Mouse (Mus musculus) neural tube, embryonic 13.5 days (tissue): ENCODE measurements around the gene Slc30a5. TPM values are rescaled to one million over a fixed set of nuclear protein-coding genes. Genes with fewer than 3 reads are reported as not detected.
"Not testable (repeated sequence)": the region's sequence is repeated elsewhere in the genome, so short reads cannot be mapped to it uniquely, and the experiment has no call there.

Experiments
- ATAC-seq: fragments of 200-750 bp; cut with Nextera tagmentation; 2 replicates; pipeline ENCODE4 v1.8.0; 2017; ENCODE audit warnings: low read depth, mild to moderate bottlenecking, moderate TSS enrichment, moderate library complexity
- H3K27ac ChIP-seq: fragments of 300-500 bp; sonication (generic); replicated peaks from 2 replicates; pipeline ENCODE4 v1.5.1; 2015; ENCODE audit warnings: moderate library complexity, mild to moderate bottlenecking, inconsistent platforms
- H3K27me3 ChIP-seq: fragments of 300-500 bp; sonication (generic); 2 replicates; pipeline ENCODE4 v1.6.1; 2015; ENCODE audit warnings: mild to moderate bottlenecking, inconsistent platforms
- H3K36me3 ChIP-seq: fragments of 300-500 bp; sonication (generic); 2 replicates; pipeline ENCODE4 v1.6.1; 2015; ENCODE audit warnings: mild to moderate bottlenecking, inconsistent platforms
- H3K4me1 ChIP-seq: fragments of 300-500 bp; sonication (generic); replicated peaks from 2 replicates; pipeline ENCODE4 v1.6.1; 2015; ENCODE audit warnings: inconsistent platforms
- H3K4me2 ChIP-seq: fragments of 300-500 bp; sonication (generic); 2 replicates; pipeline ENCODE4 v1.6.1; 2015; ENCODE audit warnings: inconsistent platforms, mild to moderate bottlenecking, moderate library complexity
- H3K4me3 ChIP-seq: fragments of 300-500 bp; sonication (generic); 2 replicates; pipeline ENCODE4 v1.5.1; 2015; ENCODE audit warnings: mild to moderate bottlenecking, inconsistent platforms
- H3K9ac ChIP-seq: fragments of 300-500 bp; sonication (generic); 2 replicates; pipeline ENCODE4 v1.6.1; 2015; ENCODE audit warnings: moderate library complexity, mild to moderate bottlenecking, inconsistent platforms
- H3K9me3 ChIP-seq: fragments of 300-500 bp; sonication (generic); 2 replicates; pipeline ENCODE4 v1.6.1; 2016; ENCODE audit warnings: inconsistent platforms
- WGBS: fragments of 180-500 bp; shearing (Covaris S2); methylation state at CpG from one replicate; pipeline ENCODE4 v1.1.7; 2015; 5-methylcytosine and 5-hydroxymethylcytosine counted together
- polyA plus RNA-seq: library from polyadenylated mRNA; unstranded; fragments of >200 nt; fragmentation: Nextera tagmentation; extraction: Ambion mirVana; gene quantifications from 2 replicates; pipeline ENCODE4 v1.2.1, GENCODE M21; 2015

Slc30a5 gene
- polyA plus RNA-seq, 1 experiment from 2014 or later: 35.0 TPM

DNA sequence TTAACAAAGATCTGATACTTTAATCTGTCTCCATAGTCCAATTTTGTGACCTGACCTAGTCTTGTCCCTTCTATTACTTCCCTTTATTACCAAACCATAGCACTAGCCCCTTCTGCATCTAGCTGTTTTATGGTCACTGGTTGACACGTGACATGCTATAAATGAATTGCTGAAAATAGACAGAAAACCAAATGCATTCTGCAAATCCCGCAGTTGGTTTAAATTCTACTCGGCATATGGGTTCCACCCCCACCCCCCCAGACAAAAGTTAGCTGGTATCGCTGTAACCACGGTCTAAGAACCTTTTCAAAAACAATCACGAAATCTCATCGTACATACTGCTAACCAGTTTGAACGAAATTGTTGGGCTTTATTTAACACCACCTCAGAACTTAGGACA is 1.0 kb downstream of the Slc30a5 start:
- H3K4me1 ChIP-seq: peaks cover 21% of the 10 kb centered on the region
- peak overlapping the region; percentile 79 for H3K4me2 ChIP-seq
- peak overlapping the region; percentile 93 for H3K27ac ChIP-seq
- H3K36me3 ChIP-seq: peaks cover 6% of the 10 kb centered on the region
- 4% methylated on average over 8 of the region's 8 CpGs for WGBS
- no peaks in the 10 kb centered on the region for H3K9me3 ChIP-seq
- ATAC-seq: no peak
- peak overlapping the region; percentile 96 for H3K4me3 ChIP-seq
- peak overlapping the region; percentile 93 for H3K9ac ChIP-seq
- H3K27me3 ChIP-seq: no peaks in the 10 kb centered on the region

DNA sequence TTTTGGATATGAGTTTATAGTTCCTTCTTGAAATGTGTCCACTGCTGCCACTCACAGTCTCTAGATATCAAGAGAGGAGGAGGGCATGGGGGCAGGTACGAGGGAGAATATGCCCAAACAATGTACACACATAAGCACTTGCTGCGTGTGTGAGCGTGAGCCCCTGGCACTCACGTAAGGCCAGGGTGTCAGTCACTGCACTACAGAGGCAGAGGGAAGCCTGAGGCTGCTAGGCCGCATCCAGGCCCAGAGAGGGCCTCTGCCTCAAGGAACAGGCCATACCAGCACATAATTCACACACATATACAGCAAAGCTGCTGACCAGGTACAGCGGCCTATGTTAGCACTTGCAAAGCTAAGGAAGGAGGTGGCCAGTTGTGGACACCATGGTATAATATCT is 2.1 kb downstream of the Slc30a5 start:
- Histone ChIP-seq H3K4me1 (peaks cover 21% of the 10 kb centered on the region), H3K27ac (no peak overlapping the region), H3K9ac (peak overlapping the region; percentile 32; the same call in 1 of the 2 replicates), H3K9me3 (no peaks in the 10 kb centered on the region), H3K4me2 (peak overlapping the region; percentile 79), H3K27me3 (no peaks in the 10 kb centered on the region), H3K4me3 (no peak overlapping the region), H3K36me3 (peaks cover 12% of the 10 kb centered on the region)
- no peak for ATAC-seq
- 85% methylated on average over 6 of the region's 6 CpGs for WGBS

DNA sequence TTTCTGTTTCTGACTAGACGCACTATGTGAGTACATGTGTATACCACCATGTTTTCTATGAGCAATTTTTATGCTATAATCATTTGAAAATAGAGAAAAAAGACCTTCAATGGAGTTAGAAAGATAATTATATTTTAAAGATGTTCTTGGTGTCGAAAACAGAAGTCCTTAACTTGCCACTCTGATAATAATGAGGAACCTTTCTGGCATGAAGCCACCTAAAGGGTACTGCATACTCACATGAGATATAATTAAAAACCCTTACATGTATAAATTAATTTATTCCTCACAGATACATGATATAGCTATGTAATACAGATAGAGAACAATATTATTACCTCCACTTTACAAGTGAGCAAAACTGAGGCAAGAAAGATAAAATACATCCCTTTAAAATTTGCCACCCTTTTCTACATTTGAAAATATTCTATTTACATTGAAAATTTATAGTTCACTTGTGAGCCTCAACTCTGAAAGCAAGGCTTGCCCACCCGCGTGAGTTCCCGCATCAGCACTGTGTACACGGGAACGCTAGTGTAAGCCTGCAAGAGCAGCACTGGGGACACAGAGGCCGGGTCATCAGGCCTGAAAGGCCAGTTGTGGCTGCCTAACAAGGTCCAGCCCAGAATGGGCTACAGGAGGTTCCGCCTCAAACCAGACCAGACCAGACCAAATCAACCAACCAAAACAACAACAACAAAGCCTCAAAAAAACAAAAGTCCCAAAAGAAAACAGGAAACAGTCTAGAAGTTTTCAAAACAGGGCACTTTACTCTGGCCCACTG is 7.4 kb downstream of the Slc30a5 start:
- Histone ChIP-seq H3K27ac (no peak overlapping the region), H3K9me3 (no peaks in the 10 kb centered on the region), H3K27me3 (no peaks in the 10 kb centered on the region), H3K4me2 (no peak overlapping the region), H3K4me3 (no peak overlapping the region), H3K9ac (no peak overlapping the region), H3K4me1 (peaks cover 4% of the 10 kb centered on the region), H3K36me3 (peaks cover 55% of the 10 kb centered on the region)
- WGBS: 92% methylated on average over 9 of the region's 9 CpGs
- no peak for ATAC-seq

DNA sequence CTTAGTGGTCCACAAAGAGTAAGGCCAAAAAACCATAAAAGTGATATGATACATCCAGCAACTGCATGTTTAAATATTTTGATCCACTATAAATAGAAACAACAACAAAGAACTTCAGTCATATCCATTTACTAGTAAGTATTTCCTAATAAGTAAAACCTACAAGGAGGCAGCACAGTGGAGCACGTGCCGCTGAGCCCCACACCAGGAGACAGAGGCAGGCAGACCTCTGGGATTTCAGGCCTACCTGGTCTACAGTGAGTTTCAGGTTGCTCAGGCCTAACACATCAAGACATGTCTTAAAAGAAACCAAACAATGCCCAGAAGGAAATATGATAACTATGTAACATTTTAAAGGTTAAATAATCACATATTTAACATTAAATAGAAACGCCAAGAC is 8.3 kb downstream of the Slc30a5 start:
- Histone ChIP-seq H3K4me2 (no peak overlapping the region), H3K9me3 (no peaks in the 10 kb centered on the region), H3K4me1 (no peaks in the 10 kb centered on the region), H3K9ac (no peak overlapping the region), H3K27me3 (no peaks in the 10 kb centered on the region), H3K36me3 (peaks cover 62% of the 10 kb centered on the region), H3K27ac (no peak overlapping the region), H3K4me3 (no peak overlapping the region)
- ATAC-seq: no peak
- WGBS: 95% methylated on average over 3 of the region's 3 CpGs

DNA sequence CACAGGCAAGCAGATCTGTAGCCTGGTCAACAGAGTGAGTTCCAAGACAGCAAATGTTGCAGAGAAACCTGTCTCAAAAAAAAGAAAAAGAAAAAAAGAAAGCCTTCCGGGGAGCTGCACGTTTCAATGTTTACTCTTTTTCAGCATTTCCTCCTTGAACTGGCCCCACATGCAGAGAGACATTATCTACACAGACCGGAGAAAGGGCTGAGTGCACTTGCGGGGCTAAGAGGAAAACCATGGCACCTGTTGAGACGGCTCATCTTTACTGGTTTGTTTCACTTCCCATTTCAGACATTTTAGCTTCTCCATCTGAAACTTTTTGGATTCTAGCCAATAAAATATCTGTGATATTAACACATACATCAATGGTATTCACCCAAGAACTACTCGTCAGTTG is 8.9 kb downstream of the Slc30a5 start:
- peaks cover 67% of the 10 kb centered on the region for H3K36me3 ChIP-seq
- no peaks in the 10 kb centered on the region for H3K27me3 ChIP-seq
- H3K4me1 ChIP-seq: no peaks in the 10 kb centered on the region
- H3K27ac ChIP-seq: no peak overlapping the region
- no peak overlapping the region for H3K4me3 ChIP-seq
- no peaks in the 10 kb centered on the region for H3K9me3 ChIP-seq
- H3K4me2 ChIP-seq: no peak overlapping the region
- no peak overlapping the region for H3K9ac ChIP-seq
- WGBS: 94% methylated on average over 6 of the region's 6 CpGs
- ATAC-seq: no peak

DNA sequence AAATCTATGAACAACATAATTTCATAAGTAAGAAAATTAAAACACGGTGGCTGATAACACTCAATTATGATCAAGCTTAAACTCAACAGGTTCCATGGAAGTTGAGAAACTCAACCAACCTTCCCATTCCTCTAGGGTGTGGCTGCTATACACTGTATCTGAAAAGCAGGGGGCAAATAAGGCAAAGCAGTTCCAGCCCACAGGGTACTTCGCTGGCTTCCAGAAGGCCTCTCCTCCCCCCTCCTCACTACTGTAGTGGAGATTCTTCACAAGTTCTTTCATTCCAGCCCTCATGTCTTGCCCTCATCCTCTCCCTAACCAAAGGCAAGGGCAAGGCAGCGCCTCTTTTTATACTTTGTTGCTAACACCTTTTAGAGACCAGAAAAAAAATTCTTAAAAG is 9.4 kb downstream of the Slc30a5 start:
- no peak overlapping the region for H3K9ac ChIP-seq
- no peaks in the 10 kb centered on the region for H3K27me3 ChIP-seq
- no peak overlapping the region for H3K27ac ChIP-seq
- H3K4me1 ChIP-seq: no peaks in the 10 kb centered on the region
- H3K4me3 ChIP-seq: no peak overlapping the region
- no peaks in the 10 kb centered on the region for H3K9me3 ChIP-seq
- peaks cover 71% of the 10 kb centered on the region for H3K36me3 ChIP-seq
- H3K4me2 ChIP-seq: no peak overlapping the region
- 93% methylated on average over 3 of the region's 3 CpGs for WGBS
- ATAC-seq: no peak

DNA sequence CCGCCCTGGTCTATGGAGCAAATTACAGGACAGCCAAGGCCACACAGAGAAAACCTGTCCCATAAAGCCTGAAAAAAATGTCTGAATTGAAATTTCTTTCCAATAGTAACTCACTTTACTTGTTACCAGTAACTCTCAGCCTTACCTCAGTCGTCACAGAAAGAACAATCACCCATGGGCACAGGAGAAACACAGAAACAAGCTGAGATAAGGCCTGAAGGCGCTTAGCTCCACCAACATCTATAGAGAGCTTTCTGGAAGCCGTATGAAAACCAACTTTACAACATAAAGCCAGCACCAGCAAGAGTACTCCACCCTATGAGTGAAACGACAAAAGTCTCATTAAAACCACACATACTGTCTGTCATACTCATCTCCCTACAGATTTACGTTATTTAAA is 18.8 kb downstream of the Slc30a5 start:
- no peak for ATAC-seq
- Histone ChIP-seq H3K4me2 (no peak overlapping the region), H3K36me3 (peaks cover 78% of the 10 kb centered on the region), H3K4me1 (no peaks in the 10 kb centered on the region), H3K27ac (no peak overlapping the region), H3K27me3 (no peaks in the 10 kb centered on the region), H3K4me3 (no peak overlapping the region), H3K9ac (no peak overlapping the region), H3K9me3 (no peaks in the 10 kb centered on the region)
- WGBS: 95% methylated on average over 6 of the region's 6 CpGs

DNA sequence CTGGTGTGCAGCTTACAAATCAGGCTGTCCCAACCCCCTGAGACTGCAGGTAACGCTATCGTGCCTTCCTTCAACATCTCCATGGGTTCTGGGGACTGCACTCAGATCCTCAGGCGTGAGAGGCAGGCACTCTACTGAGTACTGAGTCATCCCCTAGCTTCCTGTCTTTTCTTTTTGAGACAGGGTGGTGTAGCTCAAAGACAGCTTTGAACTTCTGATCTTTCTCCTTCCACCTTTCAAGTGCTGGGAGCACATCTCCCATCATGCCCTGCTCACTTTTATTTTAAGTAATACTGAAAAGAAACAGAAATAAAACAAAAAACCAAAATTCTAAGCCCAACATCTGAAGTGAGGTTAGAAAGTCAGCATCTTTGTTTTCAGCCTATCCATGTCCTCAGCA is 27.5 kb downstream of the Slc30a5 start:
- H3K4me1 ChIP-seq: no peaks in the 10 kb centered on the region
- ATAC-seq: no peak
- no peaks in the 10 kb centered on the region for H3K9me3 ChIP-seq
- no peaks in the 10 kb centered on the region for H3K27me3 ChIP-seq
- no peak overlapping the region for H3K4me3 ChIP-seq
- H3K4me2 ChIP-seq: no peak overlapping the region
- no peak overlapping the region for H3K27ac ChIP-seq
- WGBS: 96% methylated on average over 3 of the region's 3 CpGs
- H3K36me3 ChIP-seq: peaks cover 81% of the 10 kb centered on the region
- no peak overlapping the region for H3K9ac ChIP-seq

DNA sequence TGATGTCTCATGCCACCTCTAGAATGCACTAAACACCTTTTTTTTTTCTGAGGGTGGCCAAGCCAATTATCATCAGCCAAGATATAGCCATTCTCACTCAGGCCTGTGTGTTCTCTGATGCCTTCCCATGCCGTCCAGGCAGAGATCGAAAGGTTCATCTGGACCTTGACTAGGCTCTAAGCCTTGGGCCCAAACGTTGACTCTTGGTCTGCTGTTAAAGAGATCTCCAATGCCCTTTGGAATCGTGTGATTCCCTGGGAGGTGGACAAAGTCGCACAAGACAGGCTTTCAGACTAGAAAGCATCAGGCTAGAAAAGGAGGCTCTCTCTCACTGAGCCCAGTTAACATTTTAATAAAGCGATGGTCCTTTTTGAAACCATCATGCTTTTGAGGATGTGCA is 36.1 kb downstream of the Slc30a5 start:
- Histone ChIP-seq H3K9ac (no peak overlapping the region), H3K9me3 (no peaks in the 10 kb centered on the region), H3K27ac (no peak overlapping the region), H3K4me1 (no peaks in the 10 kb centered on the region), H3K4me3 (no peak overlapping the region), H3K4me2 (no peak overlapping the region), H3K36me3 (peaks cover 22% of the 10 kb centered on the region), H3K27me3 (no peaks in the 10 kb centered on the region)
- WGBS: 93% methylated on average over 6 of the region's 6 CpGs
- no peak for ATAC-seq

DNA sequence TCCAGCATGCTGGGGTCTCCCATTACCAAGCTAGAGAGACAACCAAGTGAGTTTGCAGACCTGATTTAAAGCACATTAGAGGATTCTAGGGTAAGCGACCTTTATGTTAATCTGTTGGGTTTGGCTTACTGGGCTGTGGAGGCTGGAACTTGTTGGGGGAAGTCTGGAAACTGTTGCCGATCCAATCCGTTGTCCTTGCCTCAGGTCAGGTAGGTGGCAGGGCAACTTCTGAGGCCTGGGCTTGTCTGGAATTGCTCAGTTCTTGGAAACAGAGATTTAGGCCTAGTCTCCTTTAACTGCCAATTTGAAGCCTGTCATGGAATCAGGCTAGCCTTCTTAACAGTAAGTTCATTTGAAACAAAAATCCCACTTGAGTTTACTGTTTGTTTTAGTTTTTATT is 44.1 kb downstream of the Slc30a5 start:
- WGBS: 86% methylated on average over 3 of the region's 3 CpGs
- Histone ChIP-seq H3K36me3 (no peaks in the 10 kb centered on the region), H3K27me3 (no peaks in the 10 kb centered on the region), H3K9ac (no peak overlapping the region), H3K9me3 (no peaks in the 10 kb centered on the region), H3K4me3 (no peak overlapping the region), H3K4me1 (peaks cover 20% of the 10 kb centered on the region), H3K27ac (no peak overlapping the region), H3K4me2 (no peak overlapping the region)
- no peak for ATAC-seq

DNA sequence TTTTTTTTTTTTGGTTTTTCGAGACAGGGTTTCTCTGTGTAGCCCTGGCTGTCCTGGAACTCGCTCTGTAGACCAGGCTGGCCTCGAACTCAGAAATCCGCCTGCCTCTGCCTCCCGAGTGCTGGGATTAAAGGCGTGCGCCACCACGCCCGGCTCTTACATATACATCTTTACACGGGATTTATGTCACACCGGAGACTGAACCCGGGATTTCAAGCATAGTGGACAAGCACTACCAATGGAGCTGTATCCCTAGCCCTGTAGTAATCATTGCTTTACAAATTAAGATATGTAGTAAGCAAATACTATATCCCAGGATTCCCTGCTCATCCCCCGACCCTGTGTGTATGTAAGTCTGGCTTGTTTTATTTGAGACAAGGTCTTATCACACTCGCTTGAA is 45.2 kb downstream of the Slc30a5 start:
- not testable (repeated sequence) for H3K4me2 ChIP-seq, H3K4me3 ChIP-seq, H3K9ac ChIP-seq, H3K36me3 ChIP-seq, ATAC-seq, H3K27ac ChIP-seq, H3K9me3 ChIP-seq, H3K27me3 ChIP-seq
- WGBS: 96% methylated on average over 11 of the region's 14 CpGs
- H3K4me1 ChIP-seq: peaks cover 24% of the 10 kb centered on the region

DNA sequence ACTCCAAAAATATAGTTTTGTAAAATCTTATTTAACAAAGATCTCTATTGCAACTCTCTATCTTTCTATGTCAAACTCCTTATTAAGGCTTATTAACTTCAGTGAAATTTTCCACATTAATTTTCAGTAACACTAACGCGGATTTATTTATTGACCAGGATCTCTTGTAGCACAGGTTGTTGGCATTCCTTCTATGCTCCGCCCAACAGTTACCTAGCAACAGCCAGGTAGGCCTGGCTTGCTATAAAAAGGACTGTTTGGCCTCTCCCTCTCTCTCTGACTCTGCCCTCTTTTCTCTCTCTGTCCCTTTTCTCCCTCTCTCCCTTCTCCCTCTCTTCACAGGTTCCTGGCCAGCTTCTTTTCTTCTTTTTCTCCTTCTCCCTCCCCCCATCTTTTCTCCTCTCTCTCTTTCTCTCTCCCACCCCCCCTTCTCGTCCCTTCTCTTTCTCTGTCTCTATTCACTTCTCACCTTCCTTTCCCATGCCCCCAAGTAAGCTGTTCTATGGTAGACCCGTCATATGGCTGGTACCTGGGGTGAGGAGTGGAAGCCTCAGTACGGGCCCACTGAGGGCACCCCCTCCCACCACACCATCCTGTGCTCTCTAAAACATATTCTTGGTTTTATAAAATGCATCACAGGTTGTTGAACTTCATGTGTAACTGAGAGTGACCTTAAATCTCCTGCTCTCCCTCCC is 45.8 kb downstream of the Slc30a5 start:
- Histone ChIP-seq H3K9ac (no peak overlapping the region), H3K27me3 (no peaks in the 10 kb centered on the region), H3K4me3 (no peak overlapping the region), H3K9me3 (no peaks in the 10 kb centered on the region), H3K27ac (no peak overlapping the region), H3K36me3 (no peaks in the 10 kb centered on the region), H3K4me2 (no peak overlapping the region), H3K4me1 (peaks cover 24% of the 10 kb centered on the region)
- ATAC-seq: no peak
- WGBS: 72% methylated on average over 6 of the region's 6 CpGs
